Mouse (Mus musculus): ENCODE measurements at regions not wholly inside any gene's neighbourhood (a gene's known extent, or its start where the extent isn't known, plus 50 kb on each side); places are given as distances from the start of the nearest gene placed in this dataset.

GRCm38 (mm10) chr2:116942321-116942791, 63.9 kb downstream of the Tmco5 start:
- H3K36me3 ChIP-seq (ENCODE audit: control insufficient read depth, insufficient read depth, low read length): no peaks in the 10 kb centered on the region
- no peak overlapping the region for H3K4me3 ChIP-seq (ENCODE audit: control insufficient read depth in 1 of 2, insufficient read depth in 1 of 2, low read depth in 1 of 2, low read length in 2 of 2)
- H3K4me1 ChIP-seq (ENCODE audit: control insufficient read depth in 2 of 2, insufficient read depth in 2 of 2, low read length in 2 of 2): peaks cover 5 to 10% of the 10 kb centered on the region in 2 experiments; a peak in 3 of 4 replicates
- WGBS: 60% methylated on average over 8 of the region's 8 CpGs
- H3K4me2 ChIP-seq (ENCODE audit: low read length): no peak overlapping the region
- H3K9ac ChIP-seq (ENCODE audit: low read length): no peak overlapping the region
- H3K9me3 ChIP-seq (ENCODE audit: control insufficient read depth, low read length): no peaks in the 10 kb centered on the region
- H3K27me3 ChIP-seq (ENCODE audit: control insufficient read depth, insufficient read depth, low read length): no peaks in the 10 kb centered on the region
- peak overlapping the region; percentile 10 to 29; a peak in 2 of 4 replicates for H3K27ac ChIP-seq (replicated peaks in 1 of 2; ENCODE audit: control insufficient read depth in 1 of 2, insufficient read depth in 1 of 2, low read depth in 2 of 2, low read length in 2 of 2)
- no peak for ATAC-seq (ENCODE audit: insufficient number of reproducible peaks, insufficient read depth, low FRiP score, low read depth)

- WGBS: 69% methylated on average over 3 of the region's 3 CpGs
- no peaks in the 10 kb centered on the region for H3K4me1 ChIP-seq (ENCODE audit: control insufficient read depth in 2 of 2, insufficient read depth in 2 of 2, low read length in 2 of 2)
- no peak overlapping the region for H3K4me2 ChIP-seq (ENCODE audit: low read length)
- no peak overlapping the region for H3K27ac ChIP-seq (replicated peaks in 1 of 2; ENCODE audit: control insufficient read depth in 1 of 2, insufficient read depth in 1 of 2, low read depth in 2 of 2, low read length in 2 of 2)
- no peaks in the 10 kb centered on the region for H3K36me3 ChIP-seq (ENCODE audit: control insufficient read depth, insufficient read depth, low read length)
- ATAC-seq (ENCODE audit: insufficient number of reproducible peaks, insufficient read depth, low FRiP score, low read depth): no peak
- H3K9ac ChIP-seq (ENCODE audit: low read length): no peak overlapping the region
- H3K4me3 ChIP-seq (ENCODE audit: control insufficient read depth in 1 of 2, insufficient read depth in 1 of 2, low read depth in 1 of 2, low read length in 2 of 2): no peak overlapping the region
- H3K9me3 ChIP-seq (ENCODE audit: control insufficient read depth, low read length): 0 out of 2 replicates have a peak, but pooled peaks cover 4% of the 10 kb centered on the region
- no peaks in the 10 kb centered on the region for H3K27me3 ChIP-seq (ENCODE audit: control insufficient read depth, insufficient read depth, low read length)
Observed at GRCm38 (mm10) chr2:116948538-116948937, 70.0 kb downstream of the Tmco5 start.

DNA sequence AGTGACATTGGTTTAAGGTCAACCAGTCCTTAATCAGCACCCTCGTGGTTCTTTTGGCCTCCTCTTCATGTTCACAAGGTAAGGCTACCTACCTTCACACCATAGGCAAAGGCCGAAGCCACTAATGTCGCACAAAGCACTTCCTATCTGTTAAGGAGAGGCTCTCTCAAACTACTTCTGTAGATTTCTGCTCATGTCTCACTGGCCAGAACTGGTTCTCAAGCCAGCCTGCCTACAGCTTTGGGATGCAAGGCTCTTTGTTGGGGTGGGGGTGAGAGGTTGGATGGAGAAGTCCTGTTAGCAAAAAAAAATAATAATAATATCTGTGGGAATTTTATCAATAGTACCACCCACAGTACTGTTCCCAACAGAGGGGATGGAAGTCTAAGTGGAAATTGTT, 71.2 kb downstream of the Tmco5 start:
- Histone ChIP-seq H3K4me3 (ENCODE audit: control insufficient read depth in 1 of 2, insufficient read depth in 1 of 2, low read depth in 1 of 2, low read length in 2 of 2) (no peak overlapping the region), H3K27me3 (ENCODE audit: control insufficient read depth, insufficient read depth, low read length) (no peaks in the 10 kb centered on the region), H3K4me2 (ENCODE audit: low read length) (no peak overlapping the region), H3K4me1 (ENCODE audit: control insufficient read depth in 2 of 2, insufficient read depth in 2 of 2, low read length in 2 of 2) (no peaks in the 10 kb centered on the region), H3K27ac (replicated peaks in 1 of 2; ENCODE audit: control insufficient read depth in 1 of 2, insufficient read depth in 1 of 2, low read depth in 2 of 2, low read length in 2 of 2) (no peak overlapping the region), H3K36me3 (ENCODE audit: control insufficient read depth, insufficient read depth, low read length) (no peaks in the 10 kb centered on the region), H3K9ac (ENCODE audit: low read length) (no peak overlapping the region), H3K9me3 (ENCODE audit: control insufficient read depth, low read length) (0 out of 2 replicates have a peak, but pooled peaks cover 4% of the 10 kb centered on the region)
- ATAC-seq (ENCODE audit: insufficient number of reproducible peaks, insufficient read depth, low FRiP score, low read depth): no peak
- 68% methylated on average over 3 of the region's 3 CpGs for WGBS

DNA sequence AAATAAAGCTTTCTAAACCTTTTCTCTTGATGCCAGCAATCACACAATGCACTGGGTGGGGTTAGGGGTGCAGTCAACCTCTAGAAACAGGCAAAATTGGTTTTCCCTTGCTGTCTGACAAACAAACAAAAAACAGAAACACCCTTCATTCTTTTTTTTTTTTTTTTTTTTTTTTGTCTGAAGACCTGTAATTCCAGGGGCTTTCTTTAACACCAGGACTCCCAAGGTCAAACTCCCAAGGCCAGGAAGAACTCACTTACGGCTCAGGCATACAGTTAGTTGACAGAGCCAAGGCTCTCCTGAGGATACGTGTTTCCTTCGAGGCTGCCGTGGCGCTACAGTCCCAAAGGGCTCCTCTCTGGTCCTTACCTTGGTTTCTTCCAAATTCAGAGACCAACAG, 71.7 kb downstream of the Tmco5 start:
- Histone ChIP-seq H3K4me3 (ENCODE audit: control insufficient read depth in 1 of 2, insufficient read depth in 1 of 2, low read depth in 1 of 2, low read length in 2 of 2) (no peak overlapping the region), H3K9ac (ENCODE audit: low read length) (no peak overlapping the region), H3K27me3 (ENCODE audit: control insufficient read depth, insufficient read depth, low read length) (no peaks in the 10 kb centered on the region), H3K4me2 (ENCODE audit: low read length) (no peak overlapping the region), H3K27ac (replicated peaks in 1 of 2; ENCODE audit: control insufficient read depth in 1 of 2, insufficient read depth in 1 of 2, low read depth in 2 of 2, low read length in 2 of 2) (no peak overlapping the region), H3K36me3 (ENCODE audit: control insufficient read depth, insufficient read depth, low read length) (no peaks in the 10 kb centered on the region), H3K9me3 (ENCODE audit: control insufficient read depth, low read length) (0 out of 2 replicates have a peak, but pooled peaks cover 4% of the 10 kb centered on the region), H3K4me1 (ENCODE audit: control insufficient read depth in 2 of 2, insufficient read depth in 2 of 2, low read length in 2 of 2) (no peaks in the 10 kb centered on the region)
- no peak for ATAC-seq (ENCODE audit: insufficient number of reproducible peaks, insufficient read depth, low FRiP score, low read depth)
- 84% methylated on average over 5 of the region's 5 CpGs for WGBS

- 88% methylated on average over 1 of the region's 1 CpGs for WGBS
- no peaks in the 10 kb centered on the region for H3K36me3 ChIP-seq (ENCODE audit: control insufficient read depth, insufficient read depth, low read length)
- no peaks in the 10 kb centered on the region for H3K27me3 ChIP-seq (ENCODE audit: control insufficient read depth, insufficient read depth, low read length)
- no peak overlapping the region for H3K9ac ChIP-seq (ENCODE audit: low read length)
- no peak overlapping the region for H3K4me2 ChIP-seq (ENCODE audit: low read length)
- ATAC-seq (ENCODE audit: insufficient number of reproducible peaks, insufficient read depth, low FRiP score, low read depth): no peak
- H3K9me3 ChIP-seq (ENCODE audit: control insufficient read depth, low read length): 0 out of 2 replicates have a peak, but pooled peaks cover 4% of the 10 kb centered on the region
- no peaks in the 10 kb centered on the region for H3K4me1 ChIP-seq (ENCODE audit: control insufficient read depth in 2 of 2, insufficient read depth in 2 of 2, low read length in 2 of 2)
- no peak overlapping the region for H3K27ac ChIP-seq (replicated peaks in 1 of 2; ENCODE audit: control insufficient read depth in 1 of 2, insufficient read depth in 1 of 2, low read depth in 2 of 2, low read length in 2 of 2)
- no peak overlapping the region for H3K4me3 ChIP-seq (ENCODE audit: control insufficient read depth in 1 of 2, insufficient read depth in 1 of 2, low read depth in 1 of 2, low read length in 2 of 2)
Observed at GRCm38 (mm10) chr2:116951481-116951880, 73.0 kb downstream of the Tmco5 start.

DNA sequence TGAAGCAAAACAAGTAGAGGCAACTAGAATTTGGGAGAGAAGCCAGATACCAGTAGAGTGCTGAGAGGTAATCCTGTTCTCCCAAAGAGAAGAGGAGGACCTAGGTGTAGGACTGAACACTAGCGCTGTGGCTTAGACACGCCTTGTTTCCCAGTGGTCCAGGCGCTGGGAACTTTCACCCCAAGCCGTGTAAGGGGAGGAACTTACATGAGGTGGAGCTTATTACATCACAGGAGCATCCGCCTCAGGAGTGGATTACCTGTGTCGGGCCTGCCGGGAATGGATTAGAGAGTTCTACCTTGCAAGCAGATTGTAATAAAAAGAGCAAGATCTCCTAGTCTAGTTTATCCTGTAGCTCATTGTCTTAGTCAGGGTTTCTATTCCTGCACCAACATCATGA, 75.8 kb downstream of the Tmco5 start:
- 92% methylated on average over 7 of the region's 7 CpGs for WGBS
- H3K4me1 ChIP-seq (ENCODE audit: control insufficient read depth in 2 of 2, insufficient read depth in 2 of 2, low read length in 2 of 2): no peaks in the 10 kb centered on the region

DNA sequence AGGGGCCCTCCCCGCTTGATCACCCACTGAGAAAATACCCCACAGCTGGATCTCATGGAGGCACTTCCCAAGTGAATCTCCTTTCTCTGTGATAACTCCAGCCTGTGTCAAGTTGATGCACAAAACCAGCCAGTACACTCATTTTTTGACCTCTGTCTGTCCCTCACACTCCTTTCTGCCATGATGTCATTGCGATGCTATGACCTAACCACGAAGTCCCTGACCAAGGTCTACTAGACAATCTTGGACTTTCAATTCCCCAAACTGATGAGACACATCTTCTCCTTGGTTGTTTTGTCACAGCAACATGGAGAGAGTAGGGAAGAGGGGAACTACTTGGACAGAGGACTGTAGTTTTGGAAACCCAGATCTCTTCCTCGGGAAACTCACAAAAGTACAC, 76.4 kb downstream of the Tmco5 start:
- 0 out of 2 replicates have a peak, but pooled peaks cover 4% of the 10 kb centered on the region for H3K9me3 ChIP-seq (ENCODE audit: control insufficient read depth, low read length)
- 81% methylated on average over 4 of the region's 4 CpGs for WGBS
- no peak for ATAC-seq (ENCODE audit: insufficient number of reproducible peaks, insufficient read depth, low FRiP score, low read depth)
- no peaks in the 10 kb centered on the region for H3K4me1 ChIP-seq (ENCODE audit: control insufficient read depth in 2 of 2, insufficient read depth in 2 of 2, low read length in 2 of 2)
- no peak overlapping the region for H3K27ac ChIP-seq (replicated peaks in 1 of 2; ENCODE audit: control insufficient read depth in 1 of 2, insufficient read depth in 1 of 2, low read depth in 2 of 2, low read length in 2 of 2)
- H3K4me3 ChIP-seq (ENCODE audit: control insufficient read depth in 1 of 2, insufficient read depth in 1 of 2, low read depth in 1 of 2, low read length in 2 of 2): no peak overlapping the region
- H3K9ac ChIP-seq (ENCODE audit: low read length): no peak overlapping the region
- H3K36me3 ChIP-seq (ENCODE audit: control insufficient read depth, insufficient read depth, low read length): no peaks in the 10 kb centered on the region
- no peaks in the 10 kb centered on the region for H3K27me3 ChIP-seq (ENCODE audit: control insufficient read depth, insufficient read depth, low read length)
- H3K4me2 ChIP-seq (ENCODE audit: low read length): no peak overlapping the region

More for the DNA sequence above, 75.8 kb downstream of the Tmco5 start:
- Histone ChIP-seq H3K36me3 (ENCODE audit: control insufficient read depth, insufficient read depth, low read length) (no peaks in the 10 kb centered on the region), H3K27me3 (ENCODE audit: control insufficient read depth, insufficient read depth, low read length) (no peaks in the 10 kb centered on the region), H3K9me3 (ENCODE audit: control insufficient read depth, low read length) (0 out of 2 replicates have a peak, but pooled peaks cover 4% of the 10 kb centered on the region), H3K4me2 (ENCODE audit: low read length) (no peak overlapping the region), H3K9ac (ENCODE audit: low read length) (no peak overlapping the region), H3K4me3 (ENCODE audit: control insufficient read depth in 1 of 2, insufficient read depth in 1 of 2, low read depth in 1 of 2, low read length in 2 of 2) (no peak overlapping the region), H3K27ac (replicated peaks in 1 of 2; ENCODE audit: control insufficient read depth in 1 of 2, insufficient read depth in 1 of 2, low read depth in 2 of 2, low read length in 2 of 2) (no peak overlapping the region)
- no peak for ATAC-seq (ENCODE audit: insufficient number of reproducible peaks, insufficient read depth, low FRiP score, low read depth)

Data from heart, embryonic 14.5 days (tissue).